Mouse (Mus musculus): ENCODE data around the gene Ubb.

GRCm38 (mm10) chr11:62589391-62589790 is 38.4 kb downstream of the Ubb start:
- no peak for TF ChIP-seq MAFK (IDR thresholded peaks at IDR 0.05; ENCODE audit: insufficient read depth, low read depth, low read length)
- TF ChIP-seq HCFC1 (IDR thresholded peaks at IDR 0.05; ENCODE audit: borderline replicate concordance, insufficient read depth, low read length): no peak
